Mouse (Mus musculus): ENCODE measurements around the gene Chn2.

Gene Chn2

DNA sequence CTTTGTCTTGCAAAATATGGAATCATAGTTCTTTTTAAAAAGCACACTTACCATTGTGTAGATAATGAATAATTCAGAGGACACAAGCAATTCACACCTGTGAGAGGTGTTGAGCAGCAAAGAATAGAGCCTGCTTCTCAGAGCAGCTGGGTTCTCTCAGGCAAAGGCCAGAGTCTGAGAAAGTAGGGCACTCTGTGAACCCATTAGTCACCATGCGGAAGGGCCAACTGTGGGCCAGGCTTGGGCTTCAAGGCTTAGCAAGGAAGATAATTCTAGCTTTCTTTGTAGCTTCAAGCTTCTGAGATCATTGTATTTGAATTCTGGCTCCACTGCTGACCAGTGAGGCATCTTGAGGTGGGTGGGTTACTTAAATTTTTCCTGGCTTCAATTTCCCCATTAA lies 2.8 kb downstream of the Chn2 start:
- DNase-seq (ENCODE audit: low spot score in 2 of 2), result no peak

DNA sequence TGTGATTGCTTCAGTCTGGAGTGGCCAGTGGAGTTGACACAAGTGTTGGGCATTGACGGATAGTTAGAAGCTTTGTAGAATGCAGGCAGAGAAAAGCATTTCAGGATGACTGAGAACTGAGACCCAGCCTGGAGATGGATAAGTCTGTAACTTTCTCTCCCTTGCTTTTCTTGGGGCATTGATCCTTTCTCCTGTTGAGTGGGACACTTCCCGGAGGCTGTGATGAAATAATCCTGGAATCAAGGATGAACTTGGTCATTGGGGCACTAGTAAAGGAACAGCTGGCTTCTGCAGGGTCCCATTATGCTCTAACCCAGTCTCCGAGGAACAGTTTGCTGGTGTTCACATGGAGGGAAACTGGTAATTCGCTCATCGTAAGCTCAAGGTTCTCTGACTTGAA lies 4.2 kb downstream of the Chn2 start:
- DNase-seq (ENCODE audit: low spot score in 2 of 2), result no peak

DNA sequence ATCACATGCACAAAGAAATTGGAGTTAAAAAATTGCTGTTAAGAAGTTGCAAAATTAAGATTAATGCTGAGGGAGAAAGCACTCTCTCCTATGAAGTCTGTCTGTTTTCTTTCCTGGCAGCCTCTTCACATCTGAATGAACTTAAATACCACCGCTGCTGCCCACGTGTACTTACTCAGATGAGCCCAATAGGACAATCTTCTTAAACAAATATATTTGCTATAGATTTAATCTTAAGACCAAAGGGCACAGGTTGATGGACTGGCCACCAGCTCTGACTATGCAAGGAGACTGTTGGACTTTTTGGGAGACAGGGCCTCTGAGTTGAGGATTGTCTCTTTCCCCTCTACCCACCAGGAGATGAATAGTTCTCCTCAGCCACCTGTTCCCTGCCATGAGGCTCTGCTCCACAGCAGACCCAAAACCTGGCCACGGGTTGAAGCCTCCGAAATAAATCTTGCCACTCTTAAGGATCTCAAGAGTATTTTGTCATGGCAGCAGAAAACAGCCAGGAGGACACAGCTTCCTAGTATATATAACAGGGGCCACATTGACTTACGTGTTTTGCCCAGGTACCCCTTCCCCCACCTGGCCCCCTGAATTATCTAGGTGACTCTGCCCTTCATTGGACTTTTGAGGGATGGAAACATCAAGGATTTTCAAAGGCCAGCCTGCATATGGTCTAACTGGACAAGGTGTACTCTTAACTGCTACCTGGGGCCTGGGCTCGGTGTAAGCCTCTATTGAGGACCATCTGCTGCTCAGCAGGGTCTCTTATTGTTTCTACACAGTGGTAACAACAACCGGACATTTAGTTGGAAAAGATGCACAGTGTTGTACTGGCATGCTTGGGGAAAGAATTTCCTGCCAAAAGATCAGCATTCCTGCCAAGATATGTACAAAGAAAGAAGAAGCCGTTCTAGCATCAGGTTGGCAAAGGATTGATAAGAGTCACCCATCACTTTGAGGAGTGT lies 6.7 kb downstream of the Chn2 start:
- no peak for DNase-seq (ENCODE audit: low spot score in 2 of 2)

DNA sequence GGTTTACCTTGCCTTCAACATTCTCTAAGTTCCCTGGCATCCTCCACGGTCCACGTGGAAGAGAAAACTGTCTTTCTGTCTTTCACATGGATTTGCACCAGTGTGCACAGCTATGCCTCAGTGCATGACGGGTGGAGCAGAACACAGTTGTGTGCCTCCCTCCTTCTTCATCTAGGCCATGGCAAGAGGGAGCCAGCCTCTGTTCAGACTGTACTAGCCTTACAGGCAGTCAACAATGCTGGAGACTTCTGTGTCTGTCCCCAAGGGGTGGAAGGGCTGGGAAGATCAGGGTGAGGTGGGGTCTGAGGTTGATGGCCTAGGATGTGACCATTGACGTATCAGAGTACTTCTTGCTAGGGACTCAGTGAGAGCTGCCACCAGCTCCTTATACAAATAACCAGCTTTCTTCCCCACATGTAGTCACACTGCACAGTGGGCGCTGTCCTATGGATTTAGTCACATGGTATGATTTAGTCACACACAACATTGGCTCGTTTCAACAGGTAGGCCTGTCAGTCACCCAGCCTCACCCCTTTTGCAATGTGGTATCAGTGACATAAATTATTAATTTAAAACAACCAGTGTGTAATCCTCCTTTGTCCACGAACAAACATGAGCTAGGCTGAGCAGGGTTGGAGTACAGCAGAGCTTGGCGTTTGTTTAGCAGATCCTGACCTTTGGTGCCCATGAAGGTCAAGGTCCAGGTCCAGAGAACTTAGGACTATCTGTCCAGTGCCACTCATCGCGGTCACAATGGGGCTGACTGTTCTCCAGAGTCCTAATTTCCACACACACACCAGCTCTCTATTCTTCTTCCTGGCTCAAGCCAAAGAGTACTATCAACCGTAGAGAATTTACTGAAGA lies 7.8 kb downstream of the Chn2 start:
- DNase-seq (ENCODE audit: low spot score in 2 of 2), result no peak

DNA sequence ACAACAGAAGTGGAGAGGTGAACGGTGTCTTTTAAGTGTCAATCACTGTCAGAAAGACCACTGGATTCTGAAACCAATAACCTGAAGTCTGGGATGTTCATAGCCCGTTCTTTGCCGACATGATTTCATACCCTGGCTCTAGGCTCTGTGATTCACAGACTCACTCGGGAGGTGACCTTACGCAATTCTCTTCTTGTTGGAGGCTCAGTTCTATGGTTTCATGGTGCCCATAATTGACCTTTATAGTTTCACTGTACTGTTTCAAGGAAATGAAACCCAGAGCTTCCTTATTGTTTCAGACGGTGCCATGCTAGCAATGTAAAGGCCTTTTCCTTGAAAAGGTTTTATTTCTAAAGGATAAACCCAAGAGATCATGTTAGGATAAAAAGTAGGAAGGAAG lies 9.4 kb downstream of the Chn2 start:
- no peak for DNase-seq (ENCODE audit: low spot score in 2 of 2)

DNA sequence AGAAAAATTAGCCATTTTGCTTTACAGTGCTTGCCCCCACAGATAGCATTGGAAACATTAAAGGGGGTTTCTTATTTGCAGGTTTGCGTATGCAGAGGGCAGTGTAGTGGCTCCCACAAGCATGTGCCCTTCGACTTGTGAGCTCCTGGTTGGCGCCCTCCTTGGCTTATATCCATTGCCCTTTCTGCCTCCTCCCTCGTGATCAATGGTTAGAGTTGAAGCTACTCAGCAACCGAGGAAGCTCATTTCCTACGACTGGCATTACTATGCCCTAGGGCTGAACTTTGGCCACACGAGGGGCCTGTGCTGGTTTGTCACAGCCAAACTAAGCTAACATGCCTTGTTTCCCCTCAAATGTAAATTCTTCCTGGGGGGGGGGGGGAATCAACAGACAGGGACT lies 11.8 kb downstream of the Chn2 start:
- no peak for DNase-seq (ENCODE audit: low spot score in 2 of 2)

DNA sequence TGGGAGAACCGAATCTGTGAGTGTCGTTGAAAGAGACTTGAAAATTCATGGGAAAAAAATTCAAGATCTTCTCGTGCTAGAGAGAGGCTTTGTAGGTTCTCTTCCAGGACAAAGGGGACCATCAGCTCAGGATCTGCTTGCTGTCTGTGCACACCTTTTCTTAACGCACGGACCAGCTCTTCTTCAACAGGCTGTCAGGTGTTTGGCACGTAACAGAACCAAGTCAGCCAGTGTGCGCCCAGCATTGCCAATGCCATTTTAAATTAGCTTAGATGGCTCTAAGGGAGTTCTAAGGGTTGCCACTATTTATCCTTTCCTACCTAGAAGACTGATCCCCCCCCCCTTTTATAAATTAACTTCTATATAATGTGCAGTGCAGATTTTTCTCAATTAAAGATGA lies 12.8 kb downstream of the Chn2 start:
- no peak for DNase-seq (ENCODE audit: low spot score in 2 of 2)

DNA sequence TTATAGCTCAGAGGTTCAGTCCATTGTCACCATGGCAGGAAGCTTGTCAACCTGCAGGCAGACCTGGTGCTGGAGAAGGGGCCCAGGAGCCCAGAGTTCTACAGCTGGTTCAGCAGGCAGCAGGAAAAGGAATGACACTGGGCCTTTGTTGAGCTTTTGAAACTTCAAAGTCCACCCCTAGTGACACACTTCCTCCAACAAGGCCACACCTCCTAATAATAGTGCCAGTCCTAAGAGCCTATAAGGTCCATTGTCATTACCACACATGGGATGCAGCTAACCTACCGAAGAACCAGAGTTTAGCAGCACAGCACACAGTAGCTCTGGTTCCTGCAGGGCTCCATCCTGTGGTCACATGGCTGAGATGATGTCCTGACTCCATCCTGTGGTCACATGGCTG lies 13.3 kb downstream of the Chn2 start:
- DNase-seq (ENCODE audit: low spot score in 2 of 2), result no peak

DNA sequence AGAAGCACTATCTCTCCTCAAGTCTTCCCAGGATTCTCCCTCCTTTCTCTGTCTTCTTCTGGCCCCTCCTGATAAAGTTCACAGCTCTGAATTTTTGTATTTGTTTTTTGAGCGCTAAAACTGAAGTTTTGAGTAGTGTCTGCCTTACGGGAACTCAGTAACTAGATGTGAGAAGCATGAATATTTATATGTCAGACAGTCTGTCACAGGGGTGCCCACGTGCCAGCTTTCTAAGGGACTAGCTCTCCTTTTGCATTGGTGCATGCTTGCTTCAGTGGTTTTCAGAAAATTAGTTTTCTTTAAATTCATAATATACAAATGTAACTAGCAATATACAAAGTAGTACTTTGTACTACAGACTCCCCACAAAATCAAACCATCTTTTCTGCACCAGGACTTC lies 14.0 kb downstream of the Chn2 start:
- DNase-seq (ENCODE audit: low spot score in 2 of 2), result no peak

DNA sequence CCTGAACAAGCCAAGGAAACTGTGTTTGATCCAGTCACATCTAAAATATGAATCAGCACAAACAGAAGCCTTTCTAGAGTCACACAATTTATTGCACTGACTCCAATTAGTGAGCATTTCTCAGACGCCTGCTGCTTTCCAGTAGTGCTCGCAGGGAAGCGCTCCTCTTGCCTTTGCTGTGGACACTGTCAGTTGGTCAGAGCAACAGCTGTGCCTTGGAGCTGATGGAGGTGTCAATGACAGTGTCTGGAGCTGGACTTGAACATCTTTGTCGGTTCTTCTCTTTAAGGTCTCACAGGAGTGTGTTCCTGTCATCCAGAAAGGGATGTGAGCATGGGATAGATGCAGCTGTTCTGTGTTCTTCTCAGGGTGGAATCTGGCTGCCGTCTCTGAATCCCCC lies 16.0 kb downstream of the Chn2 start:
- no peak for DNase-seq (ENCODE audit: low spot score in 2 of 2)

DNA sequence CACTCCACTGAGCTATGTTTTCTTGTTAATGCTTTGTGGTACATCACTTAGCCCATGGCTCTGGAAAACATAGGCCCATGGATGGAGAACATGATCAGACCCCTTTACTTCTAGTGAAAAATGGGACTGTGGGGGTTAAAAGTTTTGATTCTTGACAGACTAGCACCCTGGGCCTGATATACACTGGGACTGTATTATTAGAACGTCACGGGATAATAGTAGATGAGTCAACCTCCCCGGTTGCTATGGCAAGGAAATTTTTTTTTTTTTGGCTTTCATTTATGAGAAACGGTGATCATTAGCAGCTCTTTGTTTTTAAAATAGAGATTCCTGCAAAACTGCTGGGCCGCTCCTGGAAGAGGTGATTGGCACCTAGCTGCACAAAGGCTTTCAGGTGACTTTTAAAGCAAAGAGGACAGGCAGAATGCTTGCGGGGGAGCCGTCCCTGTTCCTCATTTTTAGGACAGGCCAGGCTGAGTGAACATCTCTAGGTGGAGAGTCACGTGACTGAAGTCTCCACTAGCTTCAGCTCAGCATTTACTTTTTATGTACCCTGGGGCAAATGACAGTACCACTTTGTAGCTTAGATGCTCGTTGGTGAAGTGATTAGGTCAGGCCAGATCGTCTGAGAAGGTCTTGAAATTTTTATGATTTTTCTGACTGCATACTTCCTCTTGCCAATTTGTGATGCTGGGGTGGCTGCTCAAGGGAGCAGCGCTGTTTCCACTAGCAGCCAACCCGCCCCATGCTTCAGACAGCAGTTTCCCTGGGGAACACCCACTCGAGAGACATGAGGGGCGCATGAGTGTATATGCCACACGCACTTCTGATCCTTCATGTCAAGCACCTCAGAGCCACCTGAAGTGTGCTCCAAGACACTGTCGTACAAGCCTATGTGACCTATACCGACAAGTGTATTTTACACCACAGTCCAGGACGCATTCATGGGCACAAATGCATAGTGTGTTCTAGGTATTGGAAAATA lies 17.5 kb downstream of the Chn2 start:
- no peak for DNase-seq (ENCODE audit: low spot score in 2 of 2)

DNA sequence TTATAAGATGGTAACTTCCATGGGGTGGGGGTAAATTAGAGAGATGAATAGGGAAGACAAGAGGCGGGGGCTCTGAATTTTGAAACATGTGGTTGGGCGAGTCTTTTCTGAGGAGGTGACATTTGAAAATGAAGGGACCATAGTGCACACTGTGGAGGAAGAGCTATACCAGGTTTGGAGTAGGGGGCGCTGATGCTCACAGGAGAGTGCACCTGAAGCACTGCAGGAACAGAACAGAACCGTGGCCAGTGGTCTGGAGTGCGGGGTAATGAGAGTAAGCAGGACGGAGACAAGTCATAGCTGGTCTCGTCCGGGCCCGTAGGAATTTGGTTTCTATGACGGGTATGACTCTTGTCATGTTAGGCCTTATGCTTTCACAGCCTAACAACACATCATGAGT lies 18.3 kb downstream of the Chn2 start:
- no peak for DNase-seq (ENCODE audit: low spot score in 2 of 2)

DNA sequence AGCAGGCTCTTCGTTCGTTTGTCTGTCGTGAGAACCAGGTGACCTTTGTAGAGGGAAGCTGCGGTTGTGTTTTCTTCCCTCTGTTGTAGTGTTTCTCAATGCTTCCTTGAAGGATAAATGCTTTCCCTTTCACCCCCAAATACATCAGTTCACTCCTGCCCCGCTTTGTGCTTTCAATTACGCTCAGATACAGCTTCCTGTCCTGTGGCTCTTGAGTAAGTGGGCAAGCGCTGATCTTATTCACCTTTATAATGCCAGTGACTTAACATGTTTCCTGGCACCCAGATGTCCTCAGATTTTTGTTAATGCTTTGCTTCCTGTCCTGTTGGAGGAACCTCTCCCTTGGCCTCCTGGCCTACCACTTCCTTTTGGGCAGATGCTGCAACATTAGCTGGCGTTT lies 19.5 kb downstream of the Chn2 start:
- DNase-seq (ENCODE audit: low spot score in 2 of 2), result no peak

DNA sequence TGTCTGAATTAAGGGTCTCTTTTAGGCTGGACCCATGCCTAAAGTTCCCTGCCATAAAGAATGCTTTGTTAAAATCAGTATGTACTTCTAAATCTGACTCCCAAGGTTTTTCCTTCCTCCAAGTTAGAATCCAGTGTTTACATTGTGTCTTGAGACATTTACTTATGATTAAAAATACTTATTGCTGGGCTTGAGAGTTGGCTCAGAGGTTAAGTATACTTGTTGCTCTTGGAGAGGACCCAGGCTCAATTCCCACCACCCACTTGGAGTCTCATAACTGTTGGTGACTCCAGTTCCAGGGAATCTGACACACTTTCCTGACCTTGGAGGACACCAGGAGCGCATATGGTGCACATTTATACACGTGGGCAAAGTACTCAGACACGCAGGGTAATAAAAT lies 20.9 kb downstream of the Chn2 start:
- DNase-seq (ENCODE audit: low spot score in 2 of 2), result no peak

DNA sequence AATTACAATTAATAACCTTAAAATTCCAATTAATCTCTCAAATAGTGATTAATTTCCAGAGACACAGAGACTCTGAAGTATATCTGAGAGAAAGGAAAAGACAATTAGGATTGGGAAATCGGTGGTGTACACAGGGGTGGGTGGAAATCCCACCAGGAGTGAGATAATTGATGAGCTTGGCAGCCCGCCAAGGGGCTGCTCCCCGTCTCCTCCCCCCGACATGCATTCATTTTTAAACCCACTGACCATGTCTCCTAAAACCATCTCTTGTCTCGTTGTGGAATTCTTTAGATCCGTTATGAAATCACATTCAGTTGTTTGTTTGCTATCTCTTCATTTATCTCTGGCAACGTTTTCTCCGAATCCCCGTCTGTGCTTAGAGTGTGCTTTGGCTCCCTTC lies 22.0 kb downstream of the Chn2 start:
- DNase-seq (ENCODE audit: low spot score in 2 of 2), result no peak

DNA sequence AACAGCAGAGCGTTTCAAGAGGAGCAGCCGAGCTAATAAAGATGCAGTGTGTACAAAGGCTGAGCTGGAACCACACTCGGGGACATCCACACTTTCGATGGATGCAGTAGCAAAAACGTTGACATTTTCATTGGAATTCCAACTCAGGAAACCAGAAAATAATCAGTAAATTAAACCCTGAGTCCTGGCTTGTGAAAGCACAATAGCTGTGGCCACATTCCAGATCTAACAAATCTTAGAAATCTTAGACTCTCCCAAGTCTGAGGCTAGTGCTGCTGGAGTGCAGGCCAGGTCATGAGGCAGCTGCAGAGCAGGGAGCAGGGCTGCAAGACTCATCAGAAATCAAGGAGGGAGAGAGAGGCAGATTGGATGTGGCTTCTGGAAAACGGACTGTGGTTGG lies 24.5 kb downstream of the Chn2 start:
- DNase-seq (ENCODE audit: low spot score in 2 of 2), result no peak

DNA sequence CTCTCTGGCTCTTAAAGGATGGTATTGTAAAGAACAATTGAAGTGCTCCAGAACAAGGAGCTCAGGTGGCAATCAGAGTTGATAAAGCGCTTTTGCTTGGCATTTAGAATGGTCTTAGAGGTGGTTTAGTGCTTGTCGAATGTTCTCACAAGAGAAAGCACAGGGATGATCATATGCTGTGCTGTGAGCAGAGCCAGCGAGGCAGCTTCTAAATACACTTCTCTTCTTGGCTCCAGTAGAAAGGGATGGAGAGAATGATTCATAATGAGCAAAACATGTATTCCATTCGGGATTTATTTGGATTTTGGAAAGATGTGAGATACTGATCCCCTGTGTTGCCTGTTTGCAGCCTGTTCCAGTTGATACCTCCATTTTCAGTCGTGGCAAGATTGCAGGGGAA lies 28.0 kb downstream of the Chn2 start:
- DNase-seq (ENCODE audit: low spot score in 2 of 2), result no peak

DNA sequence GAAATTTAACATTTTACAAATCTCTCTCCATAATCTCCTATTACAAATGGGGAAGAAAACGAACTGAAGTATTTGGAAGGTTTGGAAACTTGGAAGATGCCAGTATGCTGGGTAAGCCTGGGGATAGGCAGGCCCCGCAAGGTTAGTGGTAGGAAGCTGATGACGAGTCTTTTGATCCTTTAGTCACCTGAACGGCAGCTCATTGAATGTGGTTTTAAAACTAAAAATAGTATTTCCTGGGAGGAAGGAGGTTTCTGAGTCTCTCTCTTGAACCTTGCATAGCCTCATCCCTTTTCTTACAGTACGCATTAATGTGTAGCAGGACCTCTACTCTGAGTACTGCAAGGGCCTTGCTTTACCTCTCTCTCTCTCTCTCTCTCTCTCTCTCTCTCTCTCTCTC lies 29.5 kb downstream of the Chn2 start:
- no peak for DNase-seq (ENCODE audit: low spot score in 2 of 2)

DNA sequence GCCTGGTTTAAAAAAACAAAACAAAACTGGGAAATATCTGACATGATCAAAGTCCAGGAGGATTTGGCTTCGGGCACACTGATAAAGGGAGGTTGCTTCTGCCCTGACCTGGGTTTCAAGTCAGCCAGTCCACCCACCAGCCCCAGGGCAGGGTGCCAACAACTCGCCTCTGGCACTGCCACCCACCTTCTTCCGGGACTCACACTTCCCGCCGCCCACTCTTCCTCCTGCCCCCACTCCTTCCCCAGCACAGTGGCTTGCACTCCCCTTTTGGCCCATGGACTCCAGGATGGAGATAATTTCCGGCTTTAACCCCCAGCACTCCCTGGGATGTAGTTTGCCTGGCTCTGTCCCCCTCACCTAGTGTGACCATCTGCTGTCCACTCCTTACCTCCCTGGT lies 31.4 kb downstream of the Chn2 start:
- DNase-seq (ENCODE audit: low spot score in 2 of 2), result no peak

DNA sequence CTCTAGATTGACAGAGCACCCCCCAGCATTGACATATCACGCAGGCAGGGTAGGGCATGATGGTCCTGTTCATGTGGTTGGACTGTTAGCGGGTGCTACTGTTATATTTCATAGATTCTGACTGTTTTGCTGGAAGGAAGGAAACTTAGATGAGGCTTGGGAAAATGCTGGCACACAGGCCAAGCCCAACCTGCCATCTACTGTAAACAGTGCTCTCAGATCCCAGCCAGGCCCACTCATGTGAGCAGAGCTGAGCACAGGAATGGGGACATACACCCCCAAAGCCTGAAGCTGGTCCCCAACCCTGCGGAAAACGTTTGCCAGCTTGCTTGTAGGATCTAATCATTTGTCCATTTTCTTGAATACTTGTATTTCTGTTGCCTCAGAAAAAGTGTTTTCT lies 32.1 kb downstream of the Chn2 start:
- DNase-seq (ENCODE audit: low spot score in 2 of 2), result no peak

DNA sequence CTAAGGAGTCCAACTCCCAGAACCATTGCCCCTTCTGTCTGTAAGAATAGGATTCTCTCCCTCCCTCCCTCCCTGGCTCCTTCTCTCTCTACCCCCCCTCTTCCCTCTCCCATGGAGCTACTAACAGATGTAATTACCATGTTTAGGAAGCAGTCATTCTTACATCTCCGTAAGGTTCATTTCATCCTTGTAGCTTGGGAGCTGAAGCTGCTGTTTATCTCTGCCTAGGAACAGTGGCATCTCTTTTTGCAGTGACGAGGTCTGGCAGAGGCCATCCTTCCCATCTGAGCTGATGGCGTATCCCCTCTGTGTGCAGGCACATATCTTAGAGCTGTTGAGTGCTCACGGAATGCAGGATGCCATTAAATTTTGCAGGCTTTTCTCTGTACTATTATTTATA lies 35.1 kb downstream of the Chn2 start:
- DNase-seq (ENCODE audit: low spot score in 2 of 2), result no peak

DNA sequence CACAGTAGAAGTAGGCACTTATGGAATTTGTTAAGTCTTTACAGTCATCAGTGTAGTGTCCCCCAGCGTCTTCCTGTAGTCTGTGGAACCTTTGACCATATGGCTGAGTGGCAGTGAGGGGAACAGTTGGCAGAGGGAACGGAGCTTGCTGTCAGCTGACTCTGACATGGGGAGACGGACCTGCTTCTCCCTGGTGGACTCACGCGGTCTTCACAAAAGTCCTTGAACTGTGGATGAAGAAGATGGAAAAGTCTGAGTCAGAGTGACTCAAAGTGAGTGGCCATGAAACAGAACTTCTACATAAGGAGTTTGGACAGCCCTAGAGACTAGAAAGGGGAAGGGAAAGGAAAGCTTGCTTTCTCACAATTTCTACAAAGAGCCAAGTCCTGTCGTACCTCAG lies 36.1 kb downstream of the Chn2 start:
- no peak for DNase-seq (ENCODE audit: low spot score in 2 of 2)
